Mouse (Mus musculus) bone marrow, adult 2 months (tissue): ENCODE measurements at regions not wholly inside any gene's neighbourhood (a gene's known extent, or its start where the extent isn't known, plus 50 kb on each side); places are given as distances from the start of the nearest gene placed in this dataset.

Experiments used
- CTCF ChIP-seq: fragments of 200-500 bp; IDR thresholded peaks from 2 replicates; pipeline ENCODE4 v1.5.1; 2011; ENCODE audit warnings: low read length, control low read depth; ENCODE audit not compliant: control insufficient read depth, insufficient read depth
- POLR2A ChIP-seq: fragments of 200-500 bp; IDR thresholded peaks from 2 replicates; pipeline ENCODE4 v1.6.1; 2011; ENCODE audit warnings: low read depth, mild to moderate bottlenecking, control low read depth, low read length, borderline replicate concordance; ENCODE audit not compliant: control insufficient read depth

- TF ChIP-seq POLR2A (no peak), CTCF (no peak)
Measured at GRCm38 (mm10) chr15:32005986-32006385, 171.1 kb upstream of the Tas2r119 start.
